Mouse (Mus musculus): ENCODE data around the gene Tmem160. TPM values are rescaled to one million over a fixed set of nuclear protein-coding genes. Genes with fewer than 3 reads are reported as not detected.
A peak's percentile ranks its signal among the peaks of the same experiment; 100 is the strongest.

The Tmem160 gene
- polyA plus RNA-seq, 2 experiments = 21.5 to 36.9 TPM

GRCm38 (mm10) chr7:16460566-16460965, 8.0 kb downstream of the Tmem160 start:
- no peak for ATAC-seq (ENCODE audit: insufficient read depth)
- H3K9ac ChIP-seq (replicated peaks) = no peak overlapping the region
- no peaks in the 10 kb centered on the region for H3K9me3 ChIP-seq (ENCODE audit: control insufficient read depth, low read length)
- TF ChIP-seq CTCF (IDR thresholded peaks at IDR 0.05; ENCODE audit: low read depth) (no peak), EP300 (IDR thresholded peaks at IDR 0.05; ENCODE audit: low read depth) (no peak)
- no peak overlapping the region for H3K4me3 ChIP-seq (ENCODE audit: insufficient read depth in 1 of 2, low read depth in 2 of 2, low read length in 2 of 2)
- no peaks in the 10 kb centered on the region for H3K36me3 ChIP-seq (replicated peaks; ENCODE audit: control insufficient read depth, insufficient read depth, low read depth)
- no peaks in the 10 kb centered on the region for H3K4me1 ChIP-seq (replicated peaks; ENCODE audit: control insufficient read depth in 2 of 2, insufficient read depth in 2 of 2, low read length in 1 of 2)
- WGBS (ENCODE audit: insufficient replicate concordance) = 50% methylated on average over 13 of the region's 13 CpGs
- no peak for DNase-seq (ENCODE audit: low read depth in 3 of 3, low spot score in 3 of 3)
- H3K4me2 ChIP-seq (ENCODE audit: low read depth) = no peak overlapping the region
- no peaks in the 10 kb centered on the region for H3K27me3 ChIP-seq (ENCODE audit: control insufficient read depth, insufficient read depth, low read length)
- no peak overlapping the region for H3K27ac ChIP-seq

DNA sequence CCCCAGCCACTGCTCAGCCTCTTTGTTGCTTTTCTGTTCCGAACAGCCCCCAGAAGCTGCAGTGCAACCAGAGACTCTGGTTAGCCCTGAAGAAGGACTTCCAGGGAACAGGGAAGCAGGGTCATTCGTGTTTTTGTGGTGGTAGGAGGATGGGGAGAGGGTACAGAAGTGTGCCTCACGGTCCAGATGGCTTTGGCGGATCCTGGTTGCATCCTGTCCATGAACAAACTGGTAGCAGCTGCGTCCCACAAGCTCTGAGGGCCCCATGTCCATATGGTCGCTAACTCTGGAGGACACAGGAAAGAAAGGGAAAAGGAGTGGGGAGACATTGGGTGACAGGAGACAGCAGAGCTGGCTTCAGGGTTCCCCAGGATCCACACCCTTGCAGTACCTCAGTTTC, 8.6 kb downstream of the Tmem160 start:
- Histone ChIP-seq H3K4me3 (ENCODE audit: insufficient read depth in 1 of 2, low read depth in 2 of 2, low read length in 2 of 2) (no peak overlapping the region), H3K9ac (replicated peaks) (no peak overlapping the region), H3K27ac (no peak overlapping the region), H3K4me2 (ENCODE audit: low read depth) (no peak overlapping the region), H3K36me3 (replicated peaks; ENCODE audit: control insufficient read depth, insufficient read depth, low read depth) (no peaks in the 10 kb centered on the region), H3K4me1 (replicated peaks; ENCODE audit: control insufficient read depth in 2 of 2, insufficient read depth in 2 of 2, low read length in 1 of 2) (no peaks in the 10 kb centered on the region), H3K27me3 (ENCODE audit: control insufficient read depth, insufficient read depth, low read length) (no peaks in the 10 kb centered on the region), H3K9me3 (ENCODE audit: control insufficient read depth, low read length) (no peaks in the 10 kb centered on the region)
- DNase-seq (ENCODE audit: low read depth in 3 of 3, low spot score in 3 of 3) (no peak), ATAC-seq (ENCODE audit: insufficient read depth) (no peak)
- no peak for TF ChIP-seq EP300 (IDR thresholded peaks at IDR 0.05; ENCODE audit: low read depth)
- TF ChIP-seq CTCF (IDR thresholded peaks at IDR 0.05; ENCODE audit: low read depth) = no peak
- WGBS (ENCODE audit: insufficient replicate concordance) = 48% methylated on average over 6 of the region's 6 CpGs

DNA sequence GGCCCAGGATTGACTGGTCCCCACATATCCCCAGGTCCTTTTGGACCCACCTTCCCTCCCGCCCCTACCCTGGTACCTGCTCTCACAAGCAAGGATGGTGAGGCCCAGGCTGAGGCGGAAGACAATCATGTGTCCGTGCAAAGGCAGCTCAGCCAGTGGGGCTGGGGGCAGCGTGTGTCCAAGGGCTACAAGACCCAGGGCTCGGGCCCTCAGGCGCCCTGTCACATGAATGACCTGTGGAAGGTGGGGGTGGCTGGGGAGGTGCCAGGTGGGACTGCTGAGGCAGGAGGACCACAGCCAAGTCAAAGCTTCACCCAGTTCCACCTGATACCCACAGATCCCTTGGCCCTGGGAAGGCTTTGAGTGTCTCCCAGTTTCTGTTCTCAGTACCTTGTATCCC, 9.1 kb downstream of the Tmem160 start:
- 64% methylated on average over 6 of the region's 6 CpGs for WGBS (ENCODE audit: insufficient replicate concordance)
- Histone ChIP-seq H3K4me2 (ENCODE audit: low read depth) (no peak overlapping the region), H3K36me3 (replicated peaks; ENCODE audit: control insufficient read depth, insufficient read depth, low read depth) (no peaks in the 10 kb centered on the region), H3K4me3 (ENCODE audit: insufficient read depth in 1 of 2, low read depth in 2 of 2, low read length in 2 of 2) (no peak overlapping the region), H3K27ac (no peak overlapping the region), H3K9me3 (ENCODE audit: control insufficient read depth, low read length) (no peaks in the 10 kb centered on the region), H3K4me1 (replicated peaks; ENCODE audit: control insufficient read depth in 2 of 2, insufficient read depth in 2 of 2, low read length in 1 of 2) (no peaks in the 10 kb centered on the region), H3K27me3 (ENCODE audit: control insufficient read depth, insufficient read depth, low read length) (no peaks in the 10 kb centered on the region), H3K9ac (replicated peaks) (no peak overlapping the region)
- TF ChIP-seq EP300 (IDR thresholded peaks at IDR 0.05; ENCODE audit: low read depth) = no peak
- TF ChIP-seq CTCF (IDR thresholded peaks at IDR 0.05; ENCODE audit: low read depth) = no peak
- no peak for DNase-seq (ENCODE audit: low read depth in 3 of 3, low spot score in 3 of 3)
- no peak for ATAC-seq (ENCODE audit: insufficient read depth)

DNA sequence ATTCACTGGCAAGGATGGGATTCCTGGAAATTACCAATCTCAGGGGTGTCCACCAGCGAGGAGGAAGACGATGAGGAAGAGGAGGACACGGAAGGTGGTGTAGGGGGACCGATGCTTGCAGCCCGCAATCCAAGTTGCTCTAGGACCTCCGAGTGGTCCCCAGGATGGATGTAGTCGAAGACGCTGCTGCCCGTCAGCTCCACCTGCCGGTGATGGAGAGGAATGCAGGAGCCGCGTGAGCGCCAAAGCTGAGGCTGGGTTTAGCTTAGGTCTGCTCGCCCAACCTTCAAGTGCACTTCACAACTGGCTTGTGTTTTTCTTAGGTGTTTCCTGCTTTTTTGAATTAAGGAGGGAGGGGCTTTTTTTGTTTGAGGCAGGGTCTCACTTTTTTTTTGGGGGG, 10.6 kb downstream of the Tmem160 start:
- no peak overlapping the region for H3K4me3 ChIP-seq (ENCODE audit: insufficient read depth in 1 of 2, low read depth in 2 of 2, low read length in 2 of 2)
- TF ChIP-seq EP300 (IDR thresholded peaks at IDR 0.05; ENCODE audit: low read depth) (no peak), CTCF (IDR thresholded peaks at IDR 0.05; ENCODE audit: low read depth) (peak; percentile 99)
- no peak for ATAC-seq (ENCODE audit: insufficient read depth)

DNA sequence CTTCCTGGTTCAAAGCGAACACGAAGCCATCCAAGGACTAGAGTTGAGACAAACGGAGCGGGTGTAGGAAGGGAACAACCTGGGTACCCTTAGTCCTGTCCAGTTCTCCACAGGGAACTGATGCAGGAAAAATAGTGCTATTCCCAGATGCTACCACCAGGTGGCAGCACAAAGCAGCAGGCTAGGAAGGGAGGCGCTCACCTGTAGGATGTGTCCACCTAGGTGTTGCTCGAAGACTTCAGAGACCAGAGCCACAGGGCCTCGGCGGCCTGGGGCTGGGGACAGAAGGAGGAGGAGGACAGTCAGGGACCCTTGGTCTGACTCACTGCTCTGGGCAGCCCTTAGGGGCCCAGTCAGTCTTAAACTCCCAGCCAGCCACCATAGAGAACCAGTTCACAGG, 12.6 kb downstream of the Tmem160 start:
- TF ChIP-seq EP300 (IDR thresholded peaks at IDR 0.05; ENCODE audit: low read depth) = no peak
- TF ChIP-seq CTCF (IDR thresholded peaks at IDR 0.05; ENCODE audit: low read depth) = peak; percentile 98
- peak in 2 of 3 experiments; percentile 40 to 51 for DNase-seq (ENCODE audit: low read depth in 3 of 3, low spot score in 3 of 3)
- ATAC-seq (ENCODE audit: insufficient read depth) = peak; percentile 39; the same call in 1 of the 2 replicates
- H3K9me3 ChIP-seq (ENCODE audit: control insufficient read depth, low read length) = no peaks in the 10 kb centered on the region
- 6% methylated on average over 8 of the region's 8 CpGs for WGBS (ENCODE audit: insufficient replicate concordance)
- no peaks in the 10 kb centered on the region for H3K4me1 ChIP-seq (replicated peaks; ENCODE audit: control insufficient read depth in 2 of 2, insufficient read depth in 2 of 2, low read length in 1 of 2)
- H3K4me2 ChIP-seq (ENCODE audit: low read depth) = no peak overlapping the region
- H3K27ac ChIP-seq = no peak overlapping the region
- no peaks in the 10 kb centered on the region for H3K36me3 ChIP-seq (replicated peaks; ENCODE audit: control insufficient read depth, insufficient read depth, low read depth)
- H3K4me3 ChIP-seq (ENCODE audit: insufficient read depth in 1 of 2, low read depth in 2 of 2, low read length in 2 of 2) = no peak overlapping the region
- no peak overlapping the region for H3K9ac ChIP-seq (replicated peaks)
- H3K27me3 ChIP-seq (ENCODE audit: control insufficient read depth, insufficient read depth, low read length) = no peaks in the 10 kb centered on the region

More for the DNA sequence above, 10.6 kb downstream of the Tmem160 start:
- H3K9me3 ChIP-seq (ENCODE audit: control insufficient read depth, low read length) = no peaks in the 10 kb centered on the region
- under 1% methylated on average over 14 of the region's 14 CpGs for WGBS (ENCODE audit: insufficient replicate concordance)
- H3K27ac ChIP-seq = no peak overlapping the region
- no peaks in the 10 kb centered on the region for H3K36me3 ChIP-seq (replicated peaks; ENCODE audit: control insufficient read depth, insufficient read depth, low read depth)
- DNase-seq (ENCODE audit: low read depth in 3 of 3, low spot score in 3 of 3) = peak; percentile 40 to 49 (median 45)
- H3K9ac ChIP-seq (replicated peaks) = no peak overlapping the region
- no peaks in the 10 kb centered on the region for H3K4me1 ChIP-seq (replicated peaks; ENCODE audit: control insufficient read depth in 2 of 2, insufficient read depth in 2 of 2, low read length in 1 of 2)
- H3K27me3 ChIP-seq (ENCODE audit: control insufficient read depth, insufficient read depth, low read length) = no peaks in the 10 kb centered on the region
- no peak overlapping the region for H3K4me2 ChIP-seq (ENCODE audit: low read depth)
